Mouse (Mus musculus): ENCODE data around the gene Cd27. TPM values are rescaled to one million over a fixed set of nuclear protein-coding genes. Genes with fewer than 3 reads are reported as not detected.

Gene Cd27
- polyA plus RNA-seq, 1 experiment: 7.9 TPM

DNA sequence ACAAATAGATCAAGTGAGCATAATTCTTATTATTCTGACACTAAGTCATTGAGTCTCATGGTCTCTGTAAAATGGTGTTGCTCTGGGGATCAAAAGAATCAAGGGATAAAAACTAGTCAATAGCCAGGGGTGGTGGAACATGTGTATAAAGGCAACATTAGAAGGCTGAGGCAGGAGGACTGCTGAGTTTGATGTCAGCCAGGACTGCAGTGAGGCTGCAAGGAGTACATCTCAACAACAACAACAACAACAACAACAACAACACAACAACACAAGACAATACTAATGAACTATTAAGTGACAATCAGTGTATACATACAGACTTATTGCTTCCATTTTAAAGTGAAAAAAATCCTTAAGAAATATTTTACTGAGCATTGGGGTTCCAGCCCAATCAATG is 46.0 kb downstream of the Cd27 start:
- Histone ChIP-seq H3K27ac (ENCODE audit: insufficient read depth, low read depth, low read length) (peak overlapping the region; percentile 19; the same call in 1 of the 2 replicates), H3K36me3 (ENCODE audit: control insufficient read depth, insufficient read depth, low read length) (peaks cover 27% of the 10 kb centered on the region), H3K4me3 (ENCODE audit: low read depth, low read length) (no peak overlapping the region; the same call in 1 of the 2 replicates), H3K4me1 (ENCODE audit: control insufficient read depth, insufficient read depth, insufficient read length, low read length) (peaks cover 3% of the 10 kb centered on the region; the same call in 1 of the 2 replicates), H3K27me3 (ENCODE audit: control insufficient read depth, insufficient read depth, low read length) (no peaks in the 10 kb centered on the region)
- TF ChIP-seq CTCF (IDR thresholded peaks at IDR 0.05; ENCODE audit: extremely low read depth, insufficient read length, insufficient replicate concordance, low read depth, low read length) (no peak), POLR2A (IDR thresholded peaks at IDR 0.05; ENCODE audit: low read depth, low read length) (no peak)

DNA sequence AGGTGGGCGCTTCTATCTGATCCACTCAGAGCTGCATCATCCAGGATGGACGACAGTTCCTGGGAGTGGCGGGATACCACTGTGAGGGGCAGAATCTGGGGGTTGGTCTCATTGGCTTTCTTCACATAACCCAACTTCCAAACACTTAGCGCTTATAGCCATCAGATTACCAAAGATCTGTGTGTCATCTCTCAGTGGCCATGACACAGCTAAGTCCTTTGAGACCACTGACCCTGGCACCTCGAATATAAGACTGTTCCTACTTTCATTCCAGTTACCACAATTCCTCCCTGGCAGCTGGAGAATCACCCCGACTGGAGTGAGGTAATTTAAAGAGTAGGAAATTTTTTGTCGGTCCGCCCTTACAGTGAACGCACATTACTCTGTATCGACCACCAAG is 50.6 kb downstream of the Cd27 start:
- Histone ChIP-seq H3K27me3 (ENCODE audit: control insufficient read depth, insufficient read depth, low read length) (no peaks in the 10 kb centered on the region), H3K27ac (ENCODE audit: insufficient read depth, low read depth, low read length) (no peak overlapping the region), H3K36me3 (ENCODE audit: control insufficient read depth, insufficient read depth, low read length) (peaks cover 36% of the 10 kb centered on the region), H3K4me3 (ENCODE audit: low read depth, low read length) (no peak overlapping the region), H3K4me1 (ENCODE audit: control insufficient read depth, insufficient read depth, insufficient read length, low read length) (no peaks in the 10 kb centered on the region)
- TF ChIP-seq POLR2A (IDR thresholded peaks at IDR 0.05; ENCODE audit: low read depth, low read length) (no peak), CTCF (IDR thresholded peaks at IDR 0.05; ENCODE audit: extremely low read depth, insufficient read length, insufficient replicate concordance, low read depth, low read length) (no peak)
- 93% methylated on average over 10 of the region's 10 CpGs for WGBS

Other genes starting within 250 kb of the Cd27 start
- 2.8 and 5.0 TPM in 2 replicates for gene Pianp, start 240.3 kb downstream of the Cd27 start, polyA plus RNA-seq (2012; rRNA removed)
- gene Zfp384, start 227.9 kb downstream of the Cd27 start, polyA plus RNA-seq (2012; rRNA removed): 28.6 and 57.0 TPM in 2 replicates
- gene Ing4, start 197.2 kb downstream of the Cd27 start, polyA plus RNA-seq (2012; rRNA removed): 14.2 and 32.7 TPM in 2 replicates
- gene Acrbp, start 187.3 kb downstream of the Cd27 start, polyA plus RNA-seq (2012; rRNA removed): 7.5 and 18.2 TPM in 2 replicates
- 133 and 223 TPM in 2 replicates for gene Lpar5, start 169.1 kb downstream of the Cd27 start, polyA plus RNA-seq (2012; rRNA removed)
- gene Chd4, start 141.0 kb downstream of the Cd27 start, polyA plus RNA-seq (2012; rRNA removed): 39.9 and 64.3 TPM in 2 replicates
- 6.5 and 7.8 TPM in 2 replicates for gene Nop2, start 105.1 kb downstream of the Cd27 start, polyA plus RNA-seq (2012; rRNA removed)
- 7.0 and 13.0 TPM in 2 replicates for gene Iffo1, start 91.8 kb downstream of the Cd27 start, polyA plus RNA-seq (2012; rRNA removed)
- 2,785 and 3,321 TPM in 2 replicates for gene Gapdh, start 70.5 kb downstream of the Cd27 start, polyA plus RNA-seq (2012; rRNA removed)
- 24.3 and 53.4 TPM in 2 replicates for gene Ncapd2, start 45.3 kb downstream of the Cd27 start, polyA plus RNA-seq (2012; rRNA removed)
- 41.6 and 62.7 TPM in 2 replicates for gene Mrpl51, start 45.2 kb downstream of the Cd27 start, polyA plus RNA-seq (2012; rRNA removed)
- 5.0 and 7.7 TPM in 2 replicates for gene Vamp1, start 21.5 kb downstream of the Cd27 start, polyA plus RNA-seq (2012; rRNA removed)
- gene Tapbpl, start 5.2 kb downstream of the Cd27 start, polyA plus RNA-seq (2012; rRNA removed): 25.3 and 45.1 TPM in 2 replicates
- gene Tuba3a, start 49.0 kb upstream of the Cd27 start, polyA plus RNA-seq (2012; rRNA removed): not detected in 2 replicates
- gene Ltbr, start 76.9 kb upstream of the Cd27 start, polyA plus RNA-seq (2012; rRNA removed): 122 and 167 TPM in 2 replicates
- gene Scnn1a, start 83.6 kb upstream of the Cd27 start, polyA plus RNA-seq (2012; rRNA removed): 11.7 and 11.9 TPM in 2 replicates
- 90.5 and 207 TPM in 2 replicates for gene Tnfrsf1a, start 112.4 kb upstream of the Cd27 start, polyA plus RNA-seq (2012; rRNA removed)
- 26.0 and 66.6 TPM in 2 replicates for gene Plekhg6, start 143.8 kb upstream of the Cd27 start, polyA plus RNA-seq (2012; rRNA removed)

Data from small intestine, adult 2 months (tissue).